Mouse (Mus musculus): ENCODE data around the gene Zbtb4. TPM values are rescaled to one million over a fixed set of nuclear protein-coding genes. Genes with fewer than 3 reads are reported as not detected.

Gene Zbtb4
- polyA plus RNA-seq, 1 experiment, result 69.8 TPM

DNA sequence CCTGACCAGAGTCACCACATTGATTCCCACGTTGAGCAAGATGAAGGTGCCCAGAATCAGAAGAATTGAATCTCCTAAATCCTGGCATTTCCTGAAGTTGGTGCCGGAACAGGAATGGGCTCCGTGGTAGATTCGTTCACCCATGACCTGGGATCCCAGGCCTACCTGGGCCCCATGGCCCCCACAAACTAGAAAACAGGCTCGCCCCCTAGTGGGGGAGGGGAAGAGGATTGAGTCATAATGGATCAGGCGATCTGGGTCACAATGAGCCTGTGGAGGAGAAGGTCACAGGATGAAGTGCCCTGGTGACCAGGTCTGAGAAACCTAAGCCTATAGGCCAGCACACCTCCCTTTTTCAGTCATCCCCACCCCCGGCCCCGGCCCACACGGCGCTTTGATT, 49.4 kb downstream of the Zbtb4 start, which contains the start of gene Gm39566:
Gm39566 (minus strand) TSS at position 144 of the 400 bp plus-strand sequence.
- Histone ChIP-seq H3K4me3 (replicated peaks; ENCODE audit: insufficient read depth, low read depth, low read length) (no peak within 1 kb of the TSS), H3K27me3 (ENCODE audit: control insufficient read depth, insufficient read depth, low read length) (no peaks in the 10 kb centered on the region)
- WGBS, result 63% methylated on average over 10 of the region's 10 CpGs

DNA sequence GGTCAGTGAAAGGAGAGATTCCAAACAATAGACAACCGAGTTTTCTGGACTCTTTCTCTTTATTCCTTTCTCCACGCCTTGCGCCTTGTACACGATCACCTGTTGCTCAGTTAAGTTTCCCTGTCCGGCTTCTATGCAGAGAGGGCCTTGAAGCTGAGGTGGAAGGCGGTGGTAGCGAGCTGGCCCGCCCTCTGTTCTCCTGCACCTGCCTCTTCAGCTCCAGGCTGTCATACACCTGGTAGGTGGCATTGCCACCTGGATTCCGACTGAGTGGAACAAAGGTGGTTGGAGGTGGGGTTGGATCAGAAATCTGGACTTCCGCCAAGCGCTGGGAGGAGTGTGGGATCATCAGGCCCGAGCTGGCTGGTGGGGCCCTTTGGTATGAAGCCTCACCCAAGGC, 50.8 kb downstream of the Zbtb4 start:
- TF ChIP-seq POLR2A (IDR thresholded peaks at IDR 0.05; ENCODE audit: borderline replicate concordance, insufficient read depth, low read length), result no peak
- TF ChIP-seq CTCF (IDR thresholded peaks at IDR 0.05; ENCODE audit: borderline replicate concordance, insufficient read depth, low read depth, low read length), result no peak
- no peak for DNase-seq
- H3K4me1 ChIP-seq (ENCODE audit: control insufficient read depth, insufficient read depth, low read length), result no peaks in the 10 kb centered on the region
- WGBS, result 89% methylated on average over 12 of the region's 12 CpGs
- H3K27ac ChIP-seq (ENCODE audit: insufficient read depth, low read length), result no peak overlapping the region
- no peak overlapping the region for H3K4me3 ChIP-seq (replicated peaks; ENCODE audit: insufficient read depth, low read depth, low read length)
- no peaks in the 10 kb centered on the region for H3K27me3 ChIP-seq (ENCODE audit: control insufficient read depth, insufficient read depth, low read length)

More for the DNA sequence above, 49.4 kb downstream of the Zbtb4 start, which contains the start of gene Gm39566:
- no peaks in the 10 kb centered on the region for H3K4me1 ChIP-seq (ENCODE audit: control insufficient read depth, insufficient read depth, low read length)
- H3K27ac ChIP-seq (ENCODE audit: insufficient read depth, low read length), result no peak within 1 kb of the TSS
- DNase-seq, result no peak
- TF ChIP-seq CTCF (IDR thresholded peaks at IDR 0.05; ENCODE audit: borderline replicate concordance, insufficient read depth, low read depth, low read length) (no peak), POLR2A (IDR thresholded peaks at IDR 0.05; ENCODE audit: borderline replicate concordance, insufficient read depth, low read length) (no peak)

DNA sequence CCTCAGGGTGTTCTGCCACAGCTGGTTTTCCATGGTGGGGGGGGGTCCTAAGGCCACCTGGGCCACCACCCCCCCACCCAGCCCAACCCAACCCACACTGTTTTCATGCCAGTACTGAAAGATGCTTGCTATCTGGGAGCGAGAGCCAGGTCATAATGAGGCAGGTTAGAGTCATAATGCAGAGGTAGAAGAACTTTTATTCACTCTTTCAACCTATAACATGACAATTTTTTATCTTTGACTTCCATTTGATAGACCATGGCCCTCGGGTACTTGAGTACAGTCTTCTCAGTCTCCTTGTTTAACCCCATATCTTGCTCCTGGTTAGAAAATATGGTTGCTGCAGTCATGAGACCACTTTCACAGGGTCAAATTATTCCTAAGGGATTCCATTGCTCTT, 52.7 kb downstream of the Zbtb4 start, which contains the start of gene Spem2:
Spem2 (minus strand) TSS at position 101 of the 400 bp plus-strand sequence.
- Histone ChIP-seq H3K27me3 (ENCODE audit: control insufficient read depth, insufficient read depth, low read length) (no peaks in the 10 kb centered on the region), H3K4me1 (ENCODE audit: control insufficient read depth, insufficient read depth, low read length) (peaks cover 3% of the 10 kb centered on the region; the same call in 1 of the 2 replicates), H3K4me3 (replicated peaks; ENCODE audit: insufficient read depth, low read depth, low read length) (no peak within 1 kb of the TSS), H3K27ac (ENCODE audit: insufficient read depth, low read length) (no peak within 1 kb of the TSS)
- no peak for TF ChIP-seq POLR2A (IDR thresholded peaks at IDR 0.05; ENCODE audit: borderline replicate concordance, insufficient read depth, low read length)
- TF ChIP-seq CTCF (IDR thresholded peaks at IDR 0.05; ENCODE audit: borderline replicate concordance, insufficient read depth, low read depth, low read length), result no peak
- 71% methylated on average over 2 of the region's 2 CpGs for WGBS
- no peak for DNase-seq

DNA sequence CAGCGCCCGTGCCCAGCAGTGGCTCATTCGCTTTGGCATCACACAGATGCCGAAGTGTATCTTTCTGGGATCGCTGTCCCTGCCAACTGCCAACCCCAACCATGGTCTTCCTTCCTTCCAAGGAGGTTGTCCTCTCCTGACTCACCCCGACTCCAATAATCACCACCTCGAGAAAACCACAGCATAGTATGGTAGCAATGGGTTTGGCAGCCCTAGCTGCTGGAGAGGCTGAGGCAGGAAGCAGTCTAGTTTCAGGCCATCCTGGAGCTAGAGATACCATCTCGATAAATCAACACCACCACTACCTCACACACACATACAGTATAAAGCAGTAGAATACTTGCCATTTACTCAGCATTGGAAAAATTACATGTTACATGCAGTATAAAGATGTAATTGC, 53.2 kb downstream of the Zbtb4 start:
- Histone ChIP-seq H3K27ac (ENCODE audit: insufficient read depth, low read length) (no peak overlapping the region), H3K4me3 (replicated peaks; ENCODE audit: insufficient read depth, low read depth, low read length) (no peak overlapping the region), H3K4me1 (ENCODE audit: control insufficient read depth, insufficient read depth, low read length) (peaks cover 8% of the 10 kb centered on the region), H3K27me3 (ENCODE audit: control insufficient read depth, insufficient read depth, low read length) (no peaks in the 10 kb centered on the region)
- WGBS, result 90% methylated on average over 8 of the region's 8 CpGs
- TF ChIP-seq POLR2A (IDR thresholded peaks at IDR 0.05; ENCODE audit: borderline replicate concordance, insufficient read depth, low read length), result no peak
- TF ChIP-seq CTCF (IDR thresholded peaks at IDR 0.05; ENCODE audit: borderline replicate concordance, insufficient read depth, low read depth, low read length), result no peak
- DNase-seq, result no peak

DNA sequence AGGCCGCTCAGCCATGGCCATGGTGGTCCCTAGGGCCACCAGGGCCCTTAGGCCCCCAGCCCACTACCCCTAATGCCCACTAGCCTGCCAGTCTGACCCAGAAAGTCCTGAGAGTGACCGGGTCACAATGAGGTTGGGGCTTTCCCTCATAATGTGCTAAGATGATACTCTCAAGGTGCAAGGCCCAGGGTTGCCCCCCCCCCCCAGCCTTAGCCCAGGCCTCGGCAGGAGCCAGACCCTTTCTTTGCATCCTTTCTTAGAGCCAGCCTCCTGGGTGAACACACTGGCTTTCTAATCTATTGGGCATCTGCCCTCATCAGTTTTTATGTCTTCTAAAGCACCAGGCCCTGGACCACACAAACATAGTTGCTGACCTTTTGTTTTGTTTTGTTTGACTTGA, 56.4 kb downstream of the Zbtb4 start, which contains the start of gene Spem1:
Spem1 (minus strand) TSS at position 101 of the 400 bp plus-strand sequence.
- Histone ChIP-seq H3K27me3 (ENCODE audit: control insufficient read depth, insufficient read depth, low read length) (no peaks in the 10 kb centered on the region), H3K27ac (ENCODE audit: insufficient read depth, low read length) (no peak within 1 kb of the TSS), H3K4me1 (ENCODE audit: control insufficient read depth, insufficient read depth, low read length) (peaks cover 15% of the 10 kb centered on the region), H3K4me3 (replicated peaks; ENCODE audit: insufficient read depth, low read depth, low read length) (no peak within 1 kb of the TSS)
- no peak for DNase-seq
- TF ChIP-seq POLR2A (IDR thresholded peaks at IDR 0.05; ENCODE audit: borderline replicate concordance, insufficient read depth, low read length), result no peak
- no peak for TF ChIP-seq CTCF (IDR thresholded peaks at IDR 0.05; ENCODE audit: borderline replicate concordance, insufficient read depth, low read depth, low read length)
- WGBS, result 85% methylated on average over 3 of the region's 3 CpGs

DNA sequence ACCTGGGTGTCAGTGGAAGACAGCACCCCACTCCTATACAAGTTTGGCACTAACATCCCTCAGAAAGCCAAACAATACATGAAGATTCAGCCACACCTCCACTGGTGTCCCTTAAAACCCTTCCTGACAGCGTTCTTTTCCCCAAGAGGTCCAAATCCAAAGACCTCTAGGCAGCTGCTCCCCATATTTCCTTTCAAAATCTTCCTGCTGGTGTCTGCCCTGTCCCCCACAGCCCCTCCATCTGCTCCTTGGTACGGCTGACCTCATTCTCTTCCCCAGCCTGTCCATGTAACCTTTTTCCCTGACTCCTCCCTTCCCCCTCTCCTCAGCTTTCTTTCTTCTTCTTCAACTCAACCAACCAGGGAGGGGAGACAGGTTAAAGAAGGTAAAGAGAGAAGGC, 57.7 kb downstream of the Zbtb4 start:
- Histone ChIP-seq H3K4me3 (replicated peaks; ENCODE audit: insufficient read depth, low read depth, low read length) (no peak overlapping the region), H3K27me3 (ENCODE audit: control insufficient read depth, insufficient read depth, low read length) (no peaks in the 10 kb centered on the region), H3K4me1 (ENCODE audit: control insufficient read depth, insufficient read depth, low read length) (peaks cover 15% of the 10 kb centered on the region), H3K27ac (ENCODE audit: insufficient read depth, low read length) (0 out of 2 replicates have a peak overlapping the region, but pooled peaks have one; percentile 32)
- DNase-seq, result peak in 1 of 2 experiments; percentile 48
- no peak; the same call in 1 of the 2 replicates for TF ChIP-seq POLR2A (IDR thresholded peaks at IDR 0.05; ENCODE audit: borderline replicate concordance, insufficient read depth, low read length)
- no peak for TF ChIP-seq CTCF (IDR thresholded peaks at IDR 0.05; ENCODE audit: borderline replicate concordance, insufficient read depth, low read depth, low read length)
- WGBS, result 5% methylated on average over 2 of the region's 2 CpGs

DNA sequence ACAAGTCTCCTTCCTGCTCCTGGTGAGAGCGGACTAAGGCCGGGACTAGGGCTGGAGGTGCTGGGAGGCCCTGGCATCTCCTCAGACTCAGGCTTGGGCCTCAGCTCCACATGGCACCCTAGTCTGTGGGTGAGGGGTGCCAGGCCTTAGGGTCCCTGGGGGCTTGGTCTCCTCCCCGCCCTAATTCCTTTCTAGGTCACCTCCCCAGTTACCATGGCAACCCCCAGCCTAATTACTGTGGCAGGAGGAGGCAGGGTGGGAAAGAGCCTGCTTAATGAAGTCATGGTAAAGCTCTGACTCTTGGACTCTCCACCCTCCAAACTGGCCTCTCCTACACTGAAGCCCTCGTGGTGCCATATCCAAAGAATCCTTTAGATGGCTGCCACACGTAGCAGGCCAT, 63.1 kb downstream of the Zbtb4 start:
- no peaks in the 10 kb centered on the region for H3K27me3 ChIP-seq (ENCODE audit: control insufficient read depth, insufficient read depth, low read length)
- no peak for DNase-seq
- H3K27ac ChIP-seq (ENCODE audit: insufficient read depth, low read length), result no peak overlapping the region
- TF ChIP-seq POLR2A (IDR thresholded peaks at IDR 0.05; ENCODE audit: borderline replicate concordance, insufficient read depth, low read length) (no peak), CTCF (IDR thresholded peaks at IDR 0.05; ENCODE audit: borderline replicate concordance, insufficient read depth, low read depth, low read length) (no peak)
- WGBS, result 47% methylated on average over 5 of the region's 5 CpGs
- H3K4me1 ChIP-seq (ENCODE audit: control insufficient read depth, insufficient read depth, low read length), result peaks cover 12% of the 10 kb centered on the region
- no peak overlapping the region for H3K4me3 ChIP-seq (replicated peaks; ENCODE audit: insufficient read depth, low read depth, low read length)

DNA sequence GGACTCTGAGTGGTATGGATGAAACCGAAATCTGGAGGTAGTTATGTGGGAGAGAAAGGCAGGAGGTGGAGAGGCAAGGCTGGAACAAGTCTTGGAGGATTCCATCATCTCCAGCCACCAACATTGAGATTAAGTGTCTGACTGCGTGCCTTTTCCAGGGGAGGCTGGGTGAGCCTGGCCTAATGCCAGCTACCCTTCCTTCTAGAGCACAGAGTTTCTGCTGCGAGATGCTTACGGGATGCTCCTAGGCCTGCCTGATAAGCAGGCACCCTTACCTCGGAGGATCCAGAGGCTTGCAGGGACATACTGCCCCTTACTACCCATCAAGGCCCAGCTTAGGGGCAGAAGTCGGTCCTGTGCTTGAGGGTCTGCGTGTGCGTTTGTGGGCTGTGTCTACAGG, 67.8 kb downstream of the Zbtb4 start:
- Histone ChIP-seq H3K4me1 (ENCODE audit: control insufficient read depth, insufficient read depth, low read length) (peaks cover 5% of the 10 kb centered on the region; the same call in 1 of the 2 replicates), H3K27me3 (ENCODE audit: control insufficient read depth, insufficient read depth, low read length) (no peaks in the 10 kb centered on the region), H3K27ac (ENCODE audit: insufficient read depth, low read length) (no peak overlapping the region), H3K4me3 (replicated peaks; ENCODE audit: insufficient read depth, low read depth, low read length) (no peak overlapping the region)
- TF ChIP-seq POLR2A (IDR thresholded peaks at IDR 0.05; ENCODE audit: borderline replicate concordance, insufficient read depth, low read length), result no peak
- no peak for TF ChIP-seq CTCF (IDR thresholded peaks at IDR 0.05; ENCODE audit: borderline replicate concordance, insufficient read depth, low read depth, low read length)
- WGBS, result 58% methylated on average over 8 of the region's 8 CpGs
- DNase-seq, result no peak

Other genes starting within 250 kb of the Zbtb4 start
- 0.55 and 0.69 TPM in 2 replicates for gene Dnah2, start 216.8 kb upstream of the Zbtb4 start, polyA plus RNA-seq (2012; rRNA removed)
- 84.8 and 104 TPM in 2 replicates for gene Efnb3, start 205.7 kb upstream of the Zbtb4 start, polyA plus RNA-seq (2012; rRNA removed)
- 18.6 and 18.8 TPM in 2 replicates for gene Wrap53, start 185.7 kb upstream of the Zbtb4 start, polyA plus RNA-seq (2012; rRNA removed)
- 34.7 and 35.6 TPM in 2 replicates for gene Trp53, start 185.6 kb upstream of the Zbtb4 start, polyA plus RNA-seq (2012; rRNA removed)
- gene Atp1b2, start 160.0 kb upstream of the Zbtb4 start, polyA plus RNA-seq (2012; rRNA removed), result 890 and 950 TPM in 2 replicates
- 0.11 TPM in 2 replicates for gene Shbg, start 148.0 kb upstream of the Zbtb4 start, polyA plus RNA-seq (2012; rRNA removed)
- 32.4 and 33.5 TPM in 2 replicates for gene Sat2, start 143.9 kb upstream of the Zbtb4 start, polyA plus RNA-seq (2012; rRNA removed)
- gene Fxr2, start 132.9 kb upstream of the Zbtb4 start, polyA plus RNA-seq (2012; rRNA removed), result 176 and 183 TPM in 2 replicates
- not detected in 2 replicates for gene Sox15, start 110.6 kb upstream of the Zbtb4 start, polyA plus RNA-seq (2012; rRNA removed)
- gene Mpdu1, start 103.3 kb upstream of the Zbtb4 start, polyA plus RNA-seq (2012; rRNA removed), result 115 and 120 TPM in 2 replicates
- 3.7 and 4.5 TPM in 2 replicates for gene Cd68, start 99.8 kb upstream of the Zbtb4 start, polyA plus RNA-seq (2012; rRNA removed)
- gene Eif4a1, start 93.5 kb upstream of the Zbtb4 start, polyA plus RNA-seq (2012; rRNA removed), result 316 and 321 TPM in 2 replicates
- gene Senp3, start 83.8 kb upstream of the Zbtb4 start, polyA plus RNA-seq (2012; rRNA removed), result 110 and 152 TPM in 2 replicates
- 4.8 and 4.9 TPM in 2 replicates for gene Tnfsf13, start 80.1 kb upstream of the Zbtb4 start, polyA plus RNA-seq (2012; rRNA removed)
- 31.2 and 35.3 TPM in 2 replicates for gene Tnfsf12, start 70.1 kb upstream of the Zbtb4 start, polyA plus RNA-seq (2012; rRNA removed)
- 3.3 and 4.2 TPM in 2 replicates for gene Tnfsfm13, start 69.8 kb upstream of the Zbtb4 start, polyA plus RNA-seq (2012; rRNA removed)
- gene Polr2a, start 7.3 kb upstream of the Zbtb4 start, polyA plus RNA-seq (2012; rRNA removed), result 35.3 and 42.3 TPM in 2 replicates
- gene Slc35g3, start 3.9 kb upstream of the Zbtb4 start, polyA plus RNA-seq (2012; rRNA removed), result not detected in 2 replicates
- 1.6 and 2.9 TPM in 2 replicates for gene Chrnb1, start 30.0 kb downstream of the Zbtb4 start, polyA plus RNA-seq (2012; rRNA removed)
- 47.0 and 49.4 TPM in 2 replicates for gene Fgf11, start 35.9 kb downstream of the Zbtb4 start, polyA plus RNA-seq (2012; rRNA removed)
- gene Tmem102, start 39.7 kb downstream of the Zbtb4 start, polyA plus RNA-seq (2012; rRNA removed), result 0.28 and 0.36 TPM in 2 replicates
- gene Gm39566, start 49.4 kb downstream of the Zbtb4 start, polyA plus RNA-seq (2012; rRNA removed), result not detected in 2 replicates
- not detected in 2 replicates for gene Spem2, start 52.6 kb downstream of the Zbtb4 start, polyA plus RNA-seq (2012; rRNA removed)
- gene Spem1, start 56.3 kb downstream of the Zbtb4 start, polyA plus RNA-seq (2012; rRNA removed), result 1.4 TPM in 2 replicates
- gene Nlgn2, start 71.9 kb downstream of the Zbtb4 start, polyA plus RNA-seq (2012; rRNA removed), result 116 and 122 TPM in 2 replicates
- 200 and 210 TPM in 2 replicates for gene Tmem256, start 72.6 kb downstream of the Zbtb4 start, polyA plus RNA-seq (2012; rRNA removed)
- gene Plscr3, start 80.5 kb downstream of the Zbtb4 start, polyA plus RNA-seq (2012; rRNA removed), result 34.2 and 36.9 TPM in 2 replicates
- gene Tnk1, start 92.8 kb downstream of the Zbtb4 start, polyA plus RNA-seq (2012; rRNA removed), result 0.21 and 0.39 TPM in 2 replicates
- gene Tmem95, start 112.1 kb downstream of the Zbtb4 start, polyA plus RNA-seq (2012; rRNA removed), result not detected in 2 replicates
- 1.9 and 2.2 TPM in 2 replicates for gene Kctd11, start 115.5 kb downstream of the Zbtb4 start, polyA plus RNA-seq (2012; rRNA removed)
- gene Acap1, start 129.6 kb downstream of the Zbtb4 start, polyA plus RNA-seq (2012; rRNA removed), result 0.18 and 0.24 TPM in 2 replicates
- gene 2810408A11Rik, start 135.1 kb downstream of the Zbtb4 start, polyA plus RNA-seq (2012; rRNA removed), result 0.36 and 0.43 TPM in 2 replicates
- 119 and 128 TPM in 2 replicates for gene Neurl4, start 135.2 kb downstream of the Zbtb4 start, polyA plus RNA-seq (2012; rRNA removed)
- gene Gps2, start 148.0 kb downstream of the Zbtb4 start, polyA plus RNA-seq (2012; rRNA removed), result 78.9 and 87.5 TPM in 2 replicates
- 514 and 533 TPM in 2 replicates for gene Eif5a, start 156.0 kb downstream of the Zbtb4 start, polyA plus RNA-seq (2012; rRNA removed)
- 16.5 and 16.8 TPM in 2 replicates for gene Ybx2, start 169.9 kb downstream of the Zbtb4 start, polyA plus RNA-seq (2012; rRNA removed)
- 5.9 and 7.2 TPM in 2 replicates for gene Slc2a4, start 182.3 kb downstream of the Zbtb4 start, polyA plus RNA-seq (2012; rRNA removed)
- 0.33 TPM in 1 of 2 replicates, not detected in the other for gene Cldn7, start 198.9 kb downstream of the Zbtb4 start, polyA plus RNA-seq (2012; rRNA removed)
- 93.9 and 108 TPM in 2 replicates for gene Ctdnep1, start 215.2 kb downstream of the Zbtb4 start, polyA plus RNA-seq (2012; rRNA removed)
- gene Elp5, start 216.6 kb downstream of the Zbtb4 start, polyA plus RNA-seq (2012; rRNA removed), result 106 and 109 TPM in 2 replicates
- gene Gabarap, start 225.2 kb downstream of the Zbtb4 start, polyA plus RNA-seq (2012; rRNA removed), result 344 and 366 TPM in 2 replicates
- 41.8 and 44.4 TPM in 2 replicates for gene Phf23, start 229.9 kb downstream of the Zbtb4 start, polyA plus RNA-seq (2012; rRNA removed)
- 27.2 and 28.9 TPM in 2 replicates for gene Dvl2, start 234.7 kb downstream of the Zbtb4 start, polyA plus RNA-seq (2012; rRNA removed)
- gene Acadvl, start 249.5 kb downstream of the Zbtb4 start, polyA plus RNA-seq (2012; rRNA removed), result 104 and 112 TPM in 2 replicates